Mouse (Mus musculus) embryonic facial prominence, embryonic 13.5 days (tissue): Measurements from ENCODE around the gene Gm8947. TPM values are rescaled to one million over a fixed set of nuclear protein-coding genes. Genes with fewer than 3 reads are reported as not detected.
A peak's percentile ranks its signal among the peaks of the same experiment; 100 is the strongest.

ENCODE experiments used
- ATAC-seq: fragments of 200-750 bp; cut with Nextera tagmentation; 2 replicates; pipeline ENCODE4 v1.8.0; 2017; ENCODE audit warnings: low read depth; ENCODE audit not compliant: insufficient number of reproducible peaks, insufficient read depth, low FRiP score, low TSS enrichment
- H3K27ac ChIP-seq: fragments of 300-500 bp; sonication (generic); 2 replicates; pipeline ENCODE4 v1.5.1; 2015; ENCODE audit warnings: moderate library complexity, mild to moderate bottlenecking, inconsistent platforms
- H3K27me3 ChIP-seq: fragments of 300-500 bp; sonication (generic); 2 replicates; pipeline ENCODE4 v1.6.1; 2015; ENCODE audit warnings: mild to moderate bottlenecking, inconsistent platforms
- H3K36me3 ChIP-seq: fragments of 300-500 bp; sonication (generic); 2 replicates; pipeline ENCODE4 v1.6.1; 2015; ENCODE audit warnings: mild to moderate bottlenecking, inconsistent platforms
- H3K4me1 ChIP-seq: fragments of 300-500 bp; sonication (generic); 2 replicates; pipeline ENCODE4 v1.6.1; 2015; ENCODE audit warnings: inconsistent platforms
- H3K4me2 ChIP-seq: fragments of 300-500 bp; sonication (generic); 2 replicates; pipeline ENCODE4 v1.6.1; 2015; ENCODE audit warnings: moderate library complexity, mild to moderate bottlenecking, inconsistent platforms
- H3K4me3 ChIP-seq: fragments of 300-500 bp; sonication (generic); 2 replicates; pipeline ENCODE4 v1.5.1; 2015; ENCODE audit warnings: mild to moderate bottlenecking, inconsistent platforms
- H3K9ac ChIP-seq: fragments of 300-500 bp; sonication (generic); 2 replicates; pipeline ENCODE4 v1.6.1; 2015; ENCODE audit warnings: mild to moderate bottlenecking, inconsistent platforms
- H3K9me3 ChIP-seq: fragments of 300-500 bp; sonication (generic); 2 replicates; pipeline ENCODE4 v1.6.1; 2016; ENCODE audit warnings: inconsistent platforms
- WGBS: fragments of 180-500 bp; shearing (Covaris S2); methylation state at CpG from one replicate; pipeline ENCODE4 v1.1.7; 2015; ENCODE audit warnings: mixed read lengths; 5-methylcytosine and 5-hydroxymethylcytosine counted together
- polyA plus RNA-seq: library from polyadenylated mRNA; unstranded; fragments of >200 nt; fragmentation: Nextera tagmentation; extraction: Ambion mirVana; gene quantifications from 2 replicates; pipeline ENCODE4 v1.2.1, GENCODE M21; 2015

The Gm8947 gene
- polyA plus RNA-seq, 1 experiment from 2014 or later: not detected

DNA sequence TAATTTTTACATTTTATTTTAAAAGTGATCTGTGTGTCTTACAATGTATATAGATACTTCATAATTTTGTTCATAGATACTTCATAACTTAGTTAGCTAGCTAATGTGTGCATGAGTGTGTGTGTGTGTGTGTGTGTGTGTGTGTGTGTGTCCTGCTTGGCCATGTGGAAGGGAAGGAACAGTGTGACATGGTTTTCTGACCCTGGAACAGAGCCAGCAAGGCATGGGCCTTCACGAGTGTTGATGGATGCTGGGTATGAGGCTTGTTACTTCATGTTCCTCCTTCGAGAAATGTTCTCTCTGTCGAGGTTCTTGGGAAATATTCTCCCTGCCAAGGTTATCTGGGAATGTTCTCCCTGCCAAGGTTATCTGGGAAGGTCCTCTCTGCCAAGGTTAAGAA is 41.6 kb downstream of the Gm8947 start:
- no peak overlapping the region for H3K27ac ChIP-seq
- 89% methylated on average over 3 of the region's 3 CpGs for WGBS
- no peak for ATAC-seq
- no peak overlapping the region for H3K4me3 ChIP-seq
- H3K4me2 ChIP-seq: no peak overlapping the region
- no peaks in the 10 kb centered on the region for H3K36me3 ChIP-seq
- H3K9ac ChIP-seq: no peak overlapping the region
- no peaks in the 10 kb centered on the region for H3K27me3 ChIP-seq
- peaks cover 8% of the 10 kb centered on the region; the same call in 1 of the 2 replicates for H3K4me1 ChIP-seq
- H3K9me3 ChIP-seq: no peaks in the 10 kb centered on the region; the same call in 1 of the 2 replicates

DNA sequence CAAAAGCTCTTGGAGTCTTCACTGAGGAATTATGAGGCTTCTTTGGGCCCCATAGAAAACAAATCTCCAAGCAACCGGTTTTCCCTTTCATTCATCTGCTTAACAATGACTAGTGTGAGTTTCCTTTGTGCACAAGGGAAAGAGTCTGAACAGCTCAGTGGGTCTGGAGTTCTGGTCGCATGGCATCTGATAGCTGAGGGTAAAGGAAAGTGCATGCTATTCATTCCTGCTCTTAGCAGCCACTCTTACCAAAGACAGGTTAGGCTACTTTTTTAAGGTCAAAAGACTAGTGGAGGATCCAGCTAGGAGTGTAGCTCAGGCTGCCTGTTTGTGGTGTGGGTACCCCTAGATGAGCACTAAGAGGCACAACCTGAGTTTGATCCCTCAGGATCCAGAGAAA is 43.4 kb downstream of the Gm8947 start:
- peaks cover 8% of the 10 kb centered on the region; the same call in 1 of the 2 replicates for H3K4me1 ChIP-seq
- H3K9ac ChIP-seq: no peak overlapping the region
- H3K27me3 ChIP-seq: no peaks in the 10 kb centered on the region
- H3K9me3 ChIP-seq: peaks cover 3% of the 10 kb centered on the region; the same call in 1 of the 2 replicates
- no peak overlapping the region for H3K4me2 ChIP-seq
- 41% methylated on average over 2 of the region's 2 CpGs for WGBS
- H3K27ac ChIP-seq: 0 out of 2 replicates have a peak overlapping the region, but pooled peaks have one; percentile 5
- no peaks in the 10 kb centered on the region for H3K36me3 ChIP-seq
- no peak for ATAC-seq
- no peak overlapping the region for H3K4me3 ChIP-seq

GRCm38 (mm10) chr1:151236141-151236930 is 44.2 kb downstream of the Gm8947 start:
- Histone ChIP-seq H3K9ac (no peak overlapping the region), H3K27ac (peak overlapping the region; percentile 5), H3K4me3 (no peak overlapping the region), H3K36me3 (no peaks in the 10 kb centered on the region), H3K9me3 (peaks cover 3% of the 10 kb centered on the region; the same call in 1 of the 2 replicates), H3K4me2 (peak overlapping the region; percentile 16; the same call in 1 of the 2 replicates), H3K4me1 (peaks cover 8% of the 10 kb centered on the region; the same call in 1 of the 2 replicates), H3K27me3 (no peaks in the 10 kb centered on the region)
- no peak for ATAC-seq
- 39% methylated on average over 13 of the region's 13 CpGs for WGBS

DNA sequence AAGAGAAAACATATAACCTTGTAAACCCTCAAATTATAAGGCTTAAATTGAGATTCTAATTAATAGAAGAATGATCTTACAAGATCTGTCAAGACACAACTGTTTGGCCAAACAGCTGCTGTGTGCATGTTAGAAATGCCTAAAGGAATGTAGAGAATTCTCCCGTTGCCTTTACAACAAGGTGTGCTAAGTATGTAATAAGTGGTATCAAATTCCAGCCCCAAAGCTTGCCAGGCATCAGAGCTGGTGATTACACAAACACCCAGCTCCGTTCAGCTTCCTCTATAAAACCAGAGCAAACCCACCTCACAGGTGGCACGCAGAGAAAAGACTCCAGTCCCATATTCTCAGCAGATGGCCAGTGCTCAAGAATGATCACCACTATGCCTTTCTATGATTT is 45.6 kb downstream of the Gm8947 start:
- H3K9ac ChIP-seq: no peak overlapping the region
- H3K4me3 ChIP-seq: no peak overlapping the region
- H3K27me3 ChIP-seq: no peaks in the 10 kb centered on the region
- peaks cover 8% of the 10 kb centered on the region; the same call in 1 of the 2 replicates for H3K4me1 ChIP-seq
- no peak overlapping the region for H3K27ac ChIP-seq
- H3K9me3 ChIP-seq: peaks cover 3% of the 10 kb centered on the region; the same call in 1 of the 2 replicates
- no peak overlapping the region for H3K4me2 ChIP-seq
- WGBS: 41% methylated on average over 3 of the region's 3 CpGs
- H3K36me3 ChIP-seq: no peaks in the 10 kb centered on the region
- ATAC-seq: no peak

GRCm38 (mm10) chr1:151243332-151243731 is 51.2 kb downstream of the Gm8947 start:
- H3K4me1 ChIP-seq: no peaks in the 10 kb centered on the region
- ATAC-seq: no peak
- H3K36me3 ChIP-seq: no peaks in the 10 kb centered on the region
- H3K4me2 ChIP-seq: no peak overlapping the region
- no peak overlapping the region for H3K27ac ChIP-seq
- H3K9me3 ChIP-seq: 0 out of 2 replicates have a peak, but pooled peaks cover 3% of the 10 kb centered on the region
- no peak overlapping the region for H3K9ac ChIP-seq
- 83% methylated on average over 4 of the region's 4 CpGs for WGBS
- no peaks in the 10 kb centered on the region for H3K27me3 ChIP-seq
- H3K4me3 ChIP-seq: no peak overlapping the region

Other genes starting within 250 kb of the Gm8947 start
- gene Hmcn1, start 198.9 kb upstream of the Gm8947 start, polyA plus RNA-seq: 38.5 and 39.3 TPM in 2 replicates
- gene Gm47985, start 9.8 kb upstream of the Gm8947 start, polyA plus RNA-seq: 0.36 TPM in 1 of 2 replicates, not detected in the other
- not detected in 2 replicates for gene Gm47995, start 6.1 kb downstream of the Gm8947 start, polyA plus RNA-seq
- not detected in 2 replicates for gene 3110040M04Rik, start 11.7 kb downstream of the Gm8947 start, polyA plus RNA-seq
- gene Gm47996, start 17.8 kb downstream of the Gm8947 start, polyA plus RNA-seq: 0.30 TPM in 1 of 2 replicates, not detected in the other
- 411 and 420 TPM in 2 replicates for gene Ivns1abp, start 152.1 kb downstream of the Gm8947 start, polyA plus RNA-seq
- 33.9 and 37.8 TPM in 2 replicates for gene Swt1, start 236.1 kb downstream of the Gm8947 start, polyA plus RNA-seq
- gene Trmt1l, start 236.2 kb downstream of the Gm8947 start, polyA plus RNA-seq: 50.7 and 51.2 TPM in 2 replicates